Comparison of ENCODE assay signal across 8 mouse cellular contexts in genomic region chr8:72572507-72572906, GRCm38 (mm10). TPM values are rescaled to one million over a fixed set of nuclear protein-coding genes. Genes with fewer than 3 reads are reported as not detected.
A peak's percentile ranks its signal among the peaks of the same experiment; 100 is the strongest.
DNase-seq lines count a peak whose midpoint lies in the region; ATAC-seq and TF ChIP-seq lines count a peak whose summit lies in the region.

No protein-coding gene starts in this region.

- H3K9ac ChIP-seq in heart, embryonic 12.5 days: peak overlapping the region; percentile 91
- H3K9ac ChIP-seq in liver, embryonic 14.5 days (replicated peaks): peak overlapping the region; percentile 80

- peak overlapping the region; percentile 96 for H3K27ac ChIP-seq in left cerebral cortex, adult 2 months
- peak overlapping the region; percentile 95 for H3K27ac ChIP-seq in heart, embryonic 12.5 days (ENCODE audit: poor library complexity, severe bottlenecking)
- no peak overlapping the region for H3K27ac ChIP-seq in liver, embryonic 14.5 days

- no peaks in the 10 kb centered on the region for H3K9me3 ChIP-seq in heart, embryonic 12.5 days (replicated peaks)
- H3K9me3 ChIP-seq in liver, embryonic 14.5 days (ENCODE audit: control insufficient read depth, low read length): no peaks in the 10 kb centered on the region

- peak overlapping the region; percentile 88 for H3K4me2 ChIP-seq in heart, embryonic 12.5 days
- peak overlapping the region; percentile 88 for H3K4me2 ChIP-seq in liver, embryonic 14.5 days (ENCODE audit: low read depth)

- intact Hi-C loops in left cerebral cortex, adult 2 months (cut with DNase I): no loop called here
- intact Hi-C loops in left cerebral cortex, postnatal 25 days (cut with DNase I): no loop called here
- intact Hi-C loops in left cerebral cortex, postnatal 10 days (cut with DNase I): no loop called here

- no peak for TF ChIP-seq CTCF in left cerebral cortex, adult 2 months (IDR thresholded peaks at IDR 0.05)
- TF ChIP-seq CTCF in liver, embryonic 14.5 days (IDR thresholded peaks at IDR 0.05; ENCODE audit: low read depth): no peak

- H3K4me3 ChIP-seq in left cerebral cortex, adult 2 months: peak overlapping the region; percentile 59
- peak overlapping the region; percentile 70 for H3K4me3 ChIP-seq in heart, embryonic 12.5 days
- peak overlapping the region; percentile 68 to 95; a peak in 3 of 4 replicates for H3K4me3 ChIP-seq in liver, embryonic 14.5 days (ENCODE audit: insufficient read depth in 1 of 2, low read depth in 2 of 2, low read length in 2 of 2)

- peaks cover 19% of the 10 kb centered on the region for H3K36me3 ChIP-seq in heart, embryonic 12.5 days
- H3K36me3 ChIP-seq in liver, embryonic 14.5 days (replicated peaks; ENCODE audit: control insufficient read depth, insufficient read depth, low read depth): peaks cover 8% of the 10 kb centered on the region

- no peak for ATAC-seq in heart, embryonic 12.5 days (ENCODE audit: insufficient number of reproducible peaks, low FRiP score)
- ATAC-seq in liver, embryonic 14.5 days (ENCODE audit: insufficient read depth): no peak
- no peak for ATAC-seq in granulocyte monocyte progenitor cell, adult 5-6 weeks (replicated peaks; ENCODE audit: poor library complexity, severe bottlenecking)

- TF ChIP-seq EP300 in liver, embryonic 14.5 days (IDR thresholded peaks at IDR 0.05; ENCODE audit: low read depth): no peak

- H3K27me3 ChIP-seq in heart, embryonic 12.5 days (replicated peaks): no peaks in the 10 kb centered on the region
- no peaks in the 10 kb centered on the region; the same call in 1 of the 2 replicates for H3K27me3 ChIP-seq in liver, embryonic 14.5 days (ENCODE audit: control insufficient read depth, insufficient read depth, low read length)

- WGBS in heart, embryonic 12.5 days: 8% methylated on average over 10 of the region's 10 CpGs
- WGBS in liver, embryonic 14.5 days (ENCODE audit: insufficient replicate concordance): 16% methylated on average over 10 of the region's 10 CpGs

- DNase-seq in left cerebral cortex, adult 2 months (ENCODE audit: extremely low spot score in 1 of 2, low spot score in 2 of 2): no peak
- no peak for DNase-seq in left cerebral cortex, postnatal 25 days (ENCODE audit: low spot score in 2 of 2)
- peak; percentile 31 to 32 for DNase-seq in cerebellum, postnatal 14 days
- no peak for DNase-seq in liver, embryonic 14.5 days (ENCODE audit: low read depth in 3 of 3, low spot score in 3 of 3)
- DNase-seq in right cerebral cortex, adult 2 months (ENCODE audit: low spot score in 2 of 2): no peak
- DNase-seq in left cerebral cortex, postnatal 10 days (ENCODE audit: extremely low spot score in 1 of 2, low spot score in 2 of 2): no peak

- H3K4me1 ChIP-seq in heart, embryonic 12.5 days (replicated peaks): peaks cover 22% of the 10 kb centered on the region
- peaks cover 5 to 13% of the 10 kb centered on the region in 2 experiments for H3K4me1 ChIP-seq in liver, embryonic 14.5 days (replicated peaks; ENCODE audit: control insufficient read depth in 2 of 2, insufficient read depth in 2 of 2, low read length in 1 of 2)

RNA-seq across cellular contexts. Expression of gene Tmem38a, which starts 0.7 kb away (rescaled TPM):
- total RNA-seq in left cerebral cortex, adult 2 months (2021): 100 to 1,000 TPM; 103 to 108 TPM
- 100 to 1,000 TPM; 124 to 142 TPM for total RNA-seq in left cerebral cortex, postnatal 25 days (2021)
- polyA plus RNA-seq in heart, embryonic 12.5 days (2016; fragmentation: Nextera tagmentation; extraction: Ambion mirVana): 53.2 and 53.8 TPM in 2 replicates
- 0.98 and 1.1 TPM in 2 replicates for polyA plus RNA-seq in liver, embryonic 14.5 days (2012; rRNA removed)
- 0.62 and 0.97 TPM in 2 replicates for polyA plus RNA-seq in liver, embryonic 14.5 days (2014; fragmentation: Nextera tagmentation; extraction: Ambion mirVana)
- total RNA-seq in left cerebral cortex, postnatal 10 days (2021): 10 to 100 TPM; 91.3 to 98.5 TPM
- total RNA-seq in granulocyte monocyte progenitor cell, adult 5-6 weeks (2014; fragmentation: Nextera tagmentation): 1.7 and 2.0 TPM in 2 replicates
- 0.09 and 0.21 TPM in 2 replicates for total RNA-seq in granulocyte monocyte progenitor cell, adult 5-6 weeks (2017)

RNA-seq across cellular contexts. Expression of gene Smim7, which starts 1.6 kb away (rescaled TPM):
- total RNA-seq in left cerebral cortex, adult 2 months (2021): 100 to 1,000 TPM; 113 to 114 TPM
- 100 to 1,000 TPM; 121 to 124 TPM for total RNA-seq in left cerebral cortex, postnatal 25 days (2021)
- 109 TPM in 2 replicates for polyA plus RNA-seq in heart, embryonic 12.5 days (2016; fragmentation: Nextera tagmentation; extraction: Ambion mirVana)
- polyA plus RNA-seq in liver, embryonic 14.5 days (2012; rRNA removed): 12.5 and 16.3 TPM in 2 replicates
- 32.2 and 33.5 TPM in 2 replicates for polyA plus RNA-seq in liver, embryonic 14.5 days (2014; fragmentation: Nextera tagmentation; extraction: Ambion mirVana)
- total RNA-seq in left cerebral cortex, postnatal 10 days (2021): 100 to 1,000 TPM; 124 to 137 TPM
- total RNA-seq in granulocyte monocyte progenitor cell, adult 5-6 weeks (2014; fragmentation: Nextera tagmentation): 34.6 and 41.1 TPM in 2 replicates
- total RNA-seq in granulocyte monocyte progenitor cell, adult 5-6 weeks (2017): 30.0 and 46.5 TPM in 2 replicates

RNA-seq across cellular contexts. Expression of gene Med26, which starts 24.4 kb away (rescaled TPM):
- 10 to 100 TPM; 11.1 to 11.3 TPM for total RNA-seq in left cerebral cortex, adult 2 months (2021)
- total RNA-seq in left cerebral cortex, postnatal 25 days (2021): 10 to 100 TPM in 1 of 2 experiments, 1 to 10 TPM in 1; 9.5 to 10.4 TPM
- 10.6 and 11.7 TPM in 2 replicates for polyA plus RNA-seq in heart, embryonic 12.5 days (2016; fragmentation: Nextera tagmentation; extraction: Ambion mirVana)
- 4.6 TPM in 2 replicates for polyA plus RNA-seq in liver, embryonic 14.5 days (2012; rRNA removed)
- 5.5 and 6.2 TPM in 2 replicates for polyA plus RNA-seq in liver, embryonic 14.5 days (2014; fragmentation: Nextera tagmentation; extraction: Ambion mirVana)
- 1 to 10 TPM; 9.4 to 9.6 TPM for total RNA-seq in left cerebral cortex, postnatal 10 days (2021)
- total RNA-seq in granulocyte monocyte progenitor cell, adult 5-6 weeks (2014; fragmentation: Nextera tagmentation): 10.9 and 16.1 TPM in 2 replicates
- total RNA-seq in granulocyte monocyte progenitor cell, adult 5-6 weeks (2017): 6.2 and 6.9 TPM in 2 replicates

Comparison
In these comparisons a context has a peak if more than half of its experiments do, and no peak if none do; other contexts are left out.
1. DNase-seq: peak in cerebellum, postnatal 14 days (2 of 2); none in left cerebral cortex, adult 2 months (0 of 2), left cerebral cortex, postnatal 25 days (0 of 2), liver, embryonic 14.5 days (0 of 3), right cerebral cortex, adult 2 months (0 of 2) and left cerebral cortex, postnatal 10 days (0 of 2).
2. RNA of gene Tmem38a, which starts 0.7 kb away (total RNA-seq): 124 to 142 TPM in left cerebral cortex, postnatal 25 days, 103 to 108 TPM in left cerebral cortex, adult 2 months and 91.3 to 98.5 TPM in left cerebral cortex, postnatal 10 days; 0.09 to 2.0 TPM in granulocyte monocyte progenitor cell, adult 5-6 weeks; every median in the first group is over 10 times any median in the second.
3. Peak in every context shown above with its lines, with median percentiles within 50 percentile points of each other: H3K4me3 ChIP-seq.